Mouse (Mus musculus) kidney, postnatal 0 days (tissue): ENCODE measurements around the gene Wfdc15a. TPM values are rescaled to one million over a fixed set of nuclear protein-coding genes. Genes with fewer than 3 reads are reported as not detected.

Source experiments
- ATAC-seq: fragments of 200-750 bp; cut with Nextera tagmentation; replicated peaks from 2 replicates; pipeline ENCODE4 v1.8.0; 2017; ENCODE audit warnings: low read depth, moderate number of reproducible peaks, moderate TSS enrichment, moderate library complexity; ENCODE audit not compliant: low FRiP score
- DNase-seq: peaks from one replicate; pipeline ENCODE4 v3.0.0-alpha.2; 2016; ENCODE audit warnings: low spot score
- H3K27ac ChIP-seq: fragments of 300-500 bp; sonication (generic); 2 replicates; pipeline ENCODE4 v1.5.1; 2014; ENCODE audit warnings: mild to moderate bottlenecking
- H3K27me3 ChIP-seq: fragments of 300-500 bp; sonication (generic); 2 replicates; pipeline ENCODE4 v1.6.1; 2014; ENCODE audit warnings: low read length, mixed read lengths; ENCODE audit not compliant: insufficient read depth
- H3K36me3 ChIP-seq: fragments of 300-500 bp; sonication (generic); 2 replicates; pipeline ENCODE4 v1.6.1; 2014; ENCODE audit warnings: low read length, mixed read lengths; ENCODE audit not compliant: insufficient read depth
- H3K4me1 ChIP-seq: fragments of 300-500 bp; sonication (generic); replicated peaks from 2 replicates; pipeline ENCODE4 v1.6.1; 2014; ENCODE audit warnings: antibody characterized with exemption, low read length, mixed read lengths; ENCODE audit not compliant: insufficient read depth
- H3K4me2 ChIP-seq: fragments of 300-500 bp; sonication (generic); 2 replicates; pipeline ENCODE4 v1.6.1; 2014; ENCODE audit warnings: mild to moderate bottlenecking, low read length, moderate library complexity, mixed read lengths
- H3K4me3 ChIP-seq: fragments of 300-500 bp; sonication (generic); replicated peaks from 2 replicates; pipeline ENCODE4 v1.5.1; 2014; ENCODE audit warnings: low read depth, low read length
- H3K9ac ChIP-seq: fragments of 300-500 bp; sonication (generic); 2 replicates; pipeline ENCODE4 v1.6.1; 2014; ENCODE audit warnings: low read depth, low read length
- H3K9me3 ChIP-seq: fragments of 300-500 bp; sonication (generic); replicated peaks from 2 replicates; pipeline ENCODE4 v1.6.1; 2016; ENCODE audit warnings: low read length, inconsistent platforms, mixed read lengths
- CTCF ChIP-seq: IDR thresholded peaks from 2 replicates; pipeline ENCODE4 v1.5.1; 2016; ENCODE audit warnings: antibody characterized with exemption, low read depth, mild to moderate bottlenecking, moderate library complexity
- WGBS: fragments of 180-500 bp; shearing (Covaris S2); extraction: QIAGEN DNeasy Blood & Tissue Kit; methylation state at CpG from one replicate; pipeline ENCODE4 v1.1.7; 2014; 5-methylcytosine and 5-hydroxymethylcytosine counted together
- polyA plus RNA-seq: library from polyadenylated mRNA; unstranded; fragments of >200 nt; fragmentation: Nextera tagmentation; extraction: Ambion mirVana; gene quantifications from 2 replicates; pipeline ENCODE4 v1.2.1, GENCODE M21; 2015

Wfdc15a gene
- polyA plus RNA-seq, result not detected in 2 replicates

DNA sequence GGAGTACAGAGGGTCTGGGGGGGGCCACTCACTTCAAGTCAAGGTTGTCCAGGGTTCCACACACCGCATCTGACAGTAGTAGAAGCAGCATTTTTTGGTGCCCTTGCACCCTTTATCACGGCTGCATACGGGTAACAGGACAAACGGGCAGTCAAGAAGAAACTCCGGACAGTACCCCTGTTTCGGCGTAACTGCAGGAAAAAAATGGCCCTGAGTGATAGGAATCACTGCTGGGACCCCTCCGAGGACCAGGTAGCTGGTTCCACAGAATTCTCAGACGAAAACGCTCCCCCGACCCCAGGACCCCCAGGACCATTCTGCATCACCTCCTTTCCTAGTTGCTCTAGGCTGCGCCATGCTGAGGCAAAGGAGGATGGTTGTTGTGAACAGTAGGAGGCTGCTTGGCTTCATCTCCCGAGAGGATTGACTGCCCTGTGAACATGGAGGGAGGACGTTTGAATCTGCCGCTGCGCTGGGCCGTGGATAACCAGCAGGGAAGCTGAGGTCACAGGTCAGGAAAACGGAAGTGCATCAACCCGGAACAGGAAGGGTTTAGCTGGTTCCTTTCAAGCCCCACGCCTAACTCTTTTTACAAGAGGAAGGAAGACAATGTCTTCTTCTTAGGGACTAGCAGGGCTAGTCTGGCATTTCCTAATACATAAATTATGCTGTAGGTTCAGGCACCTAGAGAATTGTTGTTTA lies at the start of gene Wfdc15a:
Gene Wfdc15a (minus strand): TSS at position 505 of the 702 bp plus-strand sequence.
- ATAC-seq (no peak), DNase-seq (no peak)
- no peak within 1 kb of the TSS for H3K9ac ChIP-seq
- 70% methylated on average over 20 of the region's 20 CpGs for WGBS
- H3K4me1 ChIP-seq, result no peaks in the 10 kb centered on the region
- no peaks in the 10 kb centered on the region for H3K9me3 ChIP-seq
- no peak within 1 kb of the TSS for H3K4me3 ChIP-seq
- no peak within 1 kb of the TSS for H3K4me2 ChIP-seq
- no peak for TF ChIP-seq CTCF
- no peaks in the 10 kb centered on the region for H3K27me3 ChIP-seq
- no peak within 1 kb of the TSS for H3K27ac ChIP-seq
- no peaks in the 10 kb centered on the region for H3K36me3 ChIP-seq

DNA sequence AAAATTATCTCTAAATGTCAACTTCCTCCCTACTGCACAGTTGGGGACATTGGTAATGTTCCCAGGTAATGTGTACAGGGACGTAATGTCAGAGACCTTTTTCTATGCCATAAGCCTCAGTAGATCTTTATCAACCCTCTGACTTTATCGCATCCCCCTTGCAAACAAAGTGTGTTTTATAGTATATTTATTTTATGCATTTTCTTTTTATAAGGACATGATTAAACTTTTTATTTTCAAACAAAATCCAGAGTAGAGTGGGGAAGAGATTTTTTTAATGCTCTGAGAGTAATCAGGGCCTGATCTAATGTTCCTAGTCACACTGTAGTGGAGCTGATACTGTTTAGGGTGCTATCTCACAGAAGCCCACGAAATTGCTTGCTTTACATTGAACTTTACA lies 38.4 kb upstream of the Wfdc15a start, which contains the start of gene Svs2:
Gene Svs2 (minus strand): TSS at position 101 of the 400 bp plus-strand sequence.
- Histone ChIP-seq H3K9ac (no peak within 1 kb of the TSS), H3K9me3 (no peaks in the 10 kb centered on the region), H3K4me3 (no peak within 1 kb of the TSS), H3K27ac (no peak within 1 kb of the TSS), H3K4me2 (no peak within 1 kb of the TSS), H3K4me1 (no peaks in the 10 kb centered on the region), H3K36me3 (no peaks in the 10 kb centered on the region), H3K27me3 (no peaks in the 10 kb centered on the region)
- ATAC-seq, result no peak
- 76% methylated on average over 3 of the region's 3 CpGs for WGBS
- no peak for DNase-seq
- TF ChIP-seq CTCF, result no peak

DNA sequence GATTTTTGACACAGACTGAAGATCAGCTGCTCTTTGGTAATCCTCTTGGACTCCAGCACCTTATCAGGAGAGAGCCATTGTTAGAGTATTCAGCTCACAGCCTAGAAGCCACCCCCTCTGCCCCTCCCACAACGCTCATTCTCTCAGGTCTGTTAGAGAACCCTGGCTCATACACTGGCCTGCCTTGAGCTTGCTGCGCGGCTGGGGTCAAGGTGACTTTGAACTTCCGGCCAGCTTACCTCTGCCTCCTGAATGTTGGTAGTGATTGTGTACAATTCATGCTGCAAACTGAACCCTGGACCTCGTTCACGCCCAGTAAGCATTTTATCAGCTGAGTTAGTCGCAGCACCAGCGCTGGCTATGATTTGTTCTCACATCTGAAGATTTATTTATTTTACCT lies 32.7 kb upstream of the Wfdc15a start:
- Histone ChIP-seq H3K36me3 (no peaks in the 10 kb centered on the region), H3K4me2 (no peak overlapping the region), H3K27me3 (no peaks in the 10 kb centered on the region), H3K9me3 (no peaks in the 10 kb centered on the region), H3K4me3 (no peak overlapping the region), H3K27ac (no peak overlapping the region), H3K4me1 (no peaks in the 10 kb centered on the region), H3K9ac (no peak overlapping the region)
- 77% methylated on average over 8 of the region's 8 CpGs for WGBS
- ATAC-seq, result no peak
- no peak for TF ChIP-seq CTCF
- no peak for DNase-seq

DNA sequence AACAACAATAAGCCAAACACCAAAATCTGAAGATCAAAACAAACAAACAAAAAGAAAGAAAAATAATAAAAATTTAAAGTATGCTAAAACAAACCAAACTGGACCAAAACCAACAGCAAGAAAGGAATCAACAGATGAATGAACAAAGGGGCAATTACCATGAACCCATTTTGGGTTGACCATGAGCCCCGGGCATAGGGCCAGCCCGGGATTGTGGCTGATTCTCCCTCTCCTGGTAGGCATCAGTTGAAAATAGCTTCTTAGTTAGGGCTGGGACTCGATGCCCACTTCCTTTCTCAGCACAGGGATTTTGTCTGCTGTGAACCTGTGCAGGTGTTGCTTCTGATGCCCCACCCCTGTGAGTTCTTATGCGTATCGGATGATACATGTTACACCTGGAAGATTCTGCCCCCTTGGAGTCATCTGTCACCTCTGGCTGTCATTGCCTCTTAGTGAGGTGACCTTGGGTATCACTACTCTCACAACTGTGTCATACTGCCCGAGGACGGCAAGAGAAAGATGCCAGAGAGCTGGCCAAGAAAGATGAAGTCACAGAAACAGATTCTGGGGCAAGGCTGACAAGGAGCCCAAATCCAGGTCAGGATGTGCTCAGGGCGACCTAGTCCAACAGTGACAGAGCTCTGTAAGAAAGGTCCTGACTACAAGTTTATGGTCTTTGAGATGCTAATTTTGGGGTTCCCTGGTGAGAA lies 28.6 kb upstream of the Wfdc15a start:
- no peak for DNase-seq
- Histone ChIP-seq H3K27me3 (no peaks in the 10 kb centered on the region), H3K36me3 (no peaks in the 10 kb centered on the region), H3K9me3 (no peaks in the 10 kb centered on the region), H3K27ac (no peak overlapping the region), H3K4me1 (no peaks in the 10 kb centered on the region), H3K9ac (no peak overlapping the region), H3K4me2 (no peak overlapping the region), H3K4me3 (no peak overlapping the region)
- no peak for ATAC-seq
- 76% methylated on average over 8 of the region's 8 CpGs for WGBS
- no peak for TF ChIP-seq CTCF

DNA sequence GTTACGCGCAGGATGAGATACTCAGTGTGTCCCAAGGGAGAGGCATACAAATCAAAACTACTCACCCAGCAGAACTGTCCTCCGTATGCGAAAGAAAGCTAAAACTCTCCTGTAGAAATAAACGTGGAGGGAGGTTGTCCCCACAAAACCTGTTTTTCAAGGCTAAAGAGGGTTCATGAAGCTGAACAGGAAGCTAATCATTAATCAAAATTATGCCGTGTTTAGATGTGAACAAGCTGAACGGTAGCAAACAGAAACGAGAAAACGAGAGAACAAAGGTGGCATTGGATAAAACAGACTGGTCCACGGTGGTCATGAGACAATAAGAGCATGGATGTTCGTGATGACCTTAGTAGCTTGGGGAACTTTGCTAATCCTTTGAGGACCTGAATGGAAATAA lies 21.6 kb upstream of the Wfdc15a start, which contains the start of gene Wfdc15b:
Gene Wfdc15b (minus strand): TSS at position 139 of the 400 bp plus-strand sequence.
- DNase-seq, result peak; percentile 56

DNA sequence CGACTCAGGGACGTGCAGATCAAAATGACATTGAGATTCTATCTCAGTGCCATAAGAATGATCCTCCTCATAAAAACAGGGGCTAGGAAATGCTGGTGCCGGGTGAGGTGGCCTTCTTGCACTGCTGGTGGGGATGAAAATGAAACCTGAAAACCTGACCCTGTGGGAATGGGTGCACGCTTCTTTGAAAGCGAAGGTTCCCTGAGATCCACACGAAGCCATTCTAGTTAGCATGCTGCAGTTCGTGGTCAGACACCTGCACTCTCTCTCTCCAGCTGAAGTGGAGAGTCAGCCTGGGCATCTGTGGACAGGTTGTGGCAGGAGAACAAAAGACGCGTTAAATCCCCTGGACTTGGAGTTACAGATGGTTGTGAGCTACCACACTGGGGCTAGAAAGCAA lies 19.4 kb upstream of the Wfdc15a start:
- Histone ChIP-seq H3K27me3 (no peaks in the 10 kb centered on the region), H3K27ac (no peak overlapping the region), H3K36me3 (no peaks in the 10 kb centered on the region), H3K4me3 (no peak overlapping the region), H3K9ac (no peak overlapping the region), H3K4me2 (0 out of 2 replicates have a peak overlapping the region, but pooled peaks have one; percentile 1), H3K9me3 (no peaks in the 10 kb centered on the region), H3K4me1 (no peaks in the 10 kb centered on the region)
- ATAC-seq (no peak), DNase-seq (no peak)
- whole genome bisulfite sequencing, result 81% methylated on average over 9 of the region's 9 CpGs
- no peak for TF ChIP-seq CTCF

More for the DNA sequence above, 21.6 kb upstream of the Wfdc15a start, which contains the start of gene Wfdc15b:
- Histone ChIP-seq H3K27me3 (no peaks in the 10 kb centered on the region), H3K27ac (peak within 1 kb of the TSS; percentile 78), H3K4me3 (peak within 1 kb of the TSS; percentile 18; the same call in 1 of the 2 replicates), H3K9ac (0 out of 2 replicates have a peak within 1 kb of the TSS, but pooled peaks have one; percentile 13), H3K36me3 (no peaks in the 10 kb centered on the region), H3K4me1 (no peaks in the 10 kb centered on the region), H3K4me2 (peak within 1 kb of the TSS; percentile 36), H3K9me3 (no peaks in the 10 kb centered on the region)
- WGBS, result 28% methylated on average over 11 of the region's 11 CpGs
- TF ChIP-seq CTCF, result no peak
- ATAC-seq, result peak; percentile 40; the same call in 1 of the 2 replicates
